Mouse (Mus musculus): ENCODE measurements around the gene Oaz2. TPM values are rescaled to one million over a fixed set of nuclear protein-coding genes. Genes with fewer than 3 reads are reported as not detected.

Gene Oaz2
- polyA plus RNA-seq, 1 experiment from 2014 or later = 210 TPM

DNA sequence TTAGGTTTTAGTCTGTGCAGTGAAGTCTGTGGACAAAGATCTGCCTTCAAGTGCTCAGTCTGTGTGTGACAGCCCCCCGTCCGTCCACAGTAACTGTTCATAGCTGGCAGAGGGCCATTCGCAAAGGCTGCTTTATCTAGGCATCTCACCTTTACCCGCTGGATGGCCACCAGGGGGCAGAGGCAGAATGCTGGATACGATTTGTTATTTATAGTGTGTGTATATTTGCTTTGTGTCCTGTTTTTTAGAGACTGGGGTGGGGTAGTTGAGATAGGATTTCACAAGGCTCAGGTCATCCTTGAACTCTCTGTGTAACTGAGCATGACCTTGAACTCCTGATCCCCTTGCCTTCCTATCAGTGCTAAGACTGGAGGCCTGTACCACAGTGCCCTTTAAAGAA is 1.8 kb upstream of the Oaz2 start:
- H3K27me3 ChIP-seq (ENCODE audit: control insufficient read depth, insufficient read depth, low read length) = no peaks in the 10 kb centered on the region
- no peak overlapping the region for H3K4me2 ChIP-seq (ENCODE audit: low read length)
- 9% methylated on average over 5 of the region's 5 CpGs for WGBS
- no peaks in the 10 kb centered on the region for H3K36me3 ChIP-seq (ENCODE audit: control insufficient read depth, insufficient read depth, low read length)
- no peak overlapping the region for H3K4me3 ChIP-seq (ENCODE audit: control insufficient read depth in 1 of 2, insufficient read depth in 1 of 2, low read depth in 1 of 2, low read length in 2 of 2)
- H3K4me1 ChIP-seq (ENCODE audit: control insufficient read depth in 2 of 2, insufficient read depth in 2 of 2, low read length in 2 of 2) = peaks cover under 1 to 6% of the 10 kb centered on the region in 2 experiments; a peak in 3 of 4 replicates
- no peak for ATAC-seq (ENCODE audit: insufficient number of reproducible peaks, insufficient read depth, low FRiP score, low read depth)
- 0 out of 2 replicates have a peak overlapping the region, but pooled peaks have one; percentile 0 for H3K9ac ChIP-seq (ENCODE audit: low read length)
- H3K9me3 ChIP-seq (ENCODE audit: control insufficient read depth, low read length) = no peaks in the 10 kb centered on the region
- no peak overlapping the region; a peak in 1 of 4 replicates for H3K27ac ChIP-seq (replicated peaks in 1 of 2; ENCODE audit: control insufficient read depth in 1 of 2, insufficient read depth in 1 of 2, low read depth in 2 of 2, low read length in 2 of 2)

DNA sequence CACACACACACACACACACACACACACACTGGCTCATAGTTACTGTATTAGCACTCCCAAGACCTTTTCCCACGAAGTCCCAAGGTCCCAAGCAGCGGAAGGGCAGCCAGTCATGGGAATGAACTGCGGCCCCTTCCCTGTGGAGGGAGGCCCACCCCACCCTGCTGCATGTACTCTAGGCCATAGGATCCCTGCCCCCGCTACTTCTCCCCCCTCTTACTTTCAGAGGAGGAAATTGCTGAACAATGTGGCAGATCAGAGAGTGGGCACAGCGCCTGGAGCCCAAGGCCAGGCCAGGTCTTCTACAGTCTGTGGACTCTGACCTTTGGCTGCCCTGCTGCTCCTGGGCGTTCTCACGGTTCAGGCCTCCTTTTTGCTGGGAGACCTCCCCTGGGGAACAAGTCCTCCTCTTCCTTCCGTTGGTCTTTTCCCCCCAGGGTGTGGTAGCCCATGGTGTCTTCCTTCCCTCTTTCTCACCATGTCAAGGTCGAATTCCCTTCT is 3.7 kb downstream of the Oaz2 start:
- H3K4me3 ChIP-seq (ENCODE audit: control insufficient read depth in 1 of 2, insufficient read depth in 1 of 2, low read depth in 1 of 2, low read length in 2 of 2) = no peak overlapping the region
- 41% methylated on average over 9 of the region's 9 CpGs for WGBS
- no peak; the same call in 1 of the 2 replicates for ATAC-seq (ENCODE audit: insufficient number of reproducible peaks, insufficient read depth, low FRiP score, low read depth)

DNA sequence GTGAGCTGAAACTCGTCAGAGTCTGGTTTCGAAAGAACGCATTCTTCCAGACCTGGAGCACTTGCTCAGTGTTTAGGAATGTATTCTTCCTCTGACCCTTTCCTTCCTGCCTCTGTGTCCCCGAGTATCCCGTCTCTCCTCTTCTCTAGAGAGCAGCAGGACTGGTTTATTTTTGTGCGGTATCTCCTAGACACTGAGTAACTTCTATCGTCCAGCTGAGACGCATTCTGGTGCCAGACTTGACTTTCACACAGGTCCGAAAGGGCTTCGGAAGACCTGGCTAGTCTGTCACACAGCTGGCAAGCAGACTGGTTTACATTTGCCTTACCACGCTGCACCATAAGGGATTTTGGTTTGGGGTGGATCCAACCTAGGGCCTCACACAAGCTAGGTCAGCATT is 5.2 kb downstream of the Oaz2 start:
- WGBS = 13% methylated on average over 11 of the region's 11 CpGs
- H3K4me2 ChIP-seq (ENCODE audit: low read length) = no peak overlapping the region

More for the DNA sequence above, 3.7 kb downstream of the Oaz2 start:
- Histone ChIP-seq H3K4me2 (ENCODE audit: low read length) (no peak overlapping the region), H3K4me1 (ENCODE audit: control insufficient read depth in 2 of 2, insufficient read depth in 2 of 2, low read length in 2 of 2) (peaks cover 17 to 25% of the 10 kb centered on the region in 2 experiments), H3K27me3 (ENCODE audit: control insufficient read depth, insufficient read depth, low read length) (no peaks in the 10 kb centered on the region), H3K9me3 (ENCODE audit: control insufficient read depth, low read length) (no peaks in the 10 kb centered on the region), H3K27ac (replicated peaks in 1 of 2; ENCODE audit: control insufficient read depth in 1 of 2, insufficient read depth in 1 of 2, low read depth in 2 of 2, low read length in 2 of 2) (peak overlapping the region; percentile 41 to 50), H3K9ac (ENCODE audit: low read length) (no peak overlapping the region), H3K36me3 (ENCODE audit: control insufficient read depth, insufficient read depth, low read length) (no peaks in the 10 kb centered on the region)

DNA sequence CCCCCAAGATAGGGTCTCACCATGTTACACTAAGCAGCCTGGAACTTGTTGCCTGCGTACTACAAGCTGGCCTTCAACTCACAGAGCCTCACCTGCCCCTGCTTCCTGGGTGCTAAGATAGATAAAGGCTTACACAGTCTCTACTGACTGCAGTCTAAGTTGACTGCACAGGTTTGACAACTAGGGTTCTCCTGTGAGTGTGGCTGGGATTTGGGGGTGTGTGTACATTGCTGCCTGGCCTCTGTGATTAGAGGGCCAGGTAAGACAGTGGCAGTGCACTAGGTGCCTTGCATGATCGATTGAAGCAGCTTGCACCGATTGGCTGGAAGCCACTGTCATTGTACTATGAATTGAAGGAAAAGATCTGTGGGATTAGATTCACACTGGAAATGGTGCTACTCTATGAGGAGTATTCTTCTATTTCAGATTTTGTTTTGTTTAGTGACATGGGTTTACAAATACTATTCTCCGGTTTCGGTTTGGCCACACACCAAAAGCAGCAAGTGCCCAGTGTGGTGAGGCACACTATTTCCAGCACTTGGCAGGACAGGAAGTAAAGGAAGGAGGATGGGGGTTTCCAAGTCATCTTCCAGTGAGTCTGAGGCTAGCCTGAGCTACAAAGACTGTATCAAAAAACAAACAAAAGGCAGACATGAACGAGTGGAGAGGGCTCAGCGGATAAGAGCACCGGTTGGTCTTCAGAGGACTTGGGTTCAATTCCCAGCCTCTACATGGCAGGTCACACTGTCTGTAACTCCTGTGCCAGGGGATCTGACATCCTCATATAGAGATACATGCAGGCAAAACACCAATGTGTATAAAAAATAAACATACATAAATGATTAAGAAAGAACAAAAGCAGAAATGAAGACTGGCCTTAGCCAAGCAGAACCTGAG is 7.9 kb downstream of the Oaz2 start:
- Histone ChIP-seq H3K36me3 (ENCODE audit: control insufficient read depth, insufficient read depth, low read length) (no peaks in the 10 kb centered on the region), H3K9me3 (ENCODE audit: control insufficient read depth, low read length) (no peaks in the 10 kb centered on the region), H3K27ac (replicated peaks in 1 of 2; ENCODE audit: control insufficient read depth in 1 of 2, insufficient read depth in 1 of 2, low read depth in 2 of 2, low read length in 2 of 2) (peak overlapping the region; percentile 3 to 76; a peak in 1 of 4 replicates), H3K27me3 (ENCODE audit: control insufficient read depth, insufficient read depth, low read length) (no peaks in the 10 kb centered on the region), H3K4me1 (ENCODE audit: control insufficient read depth in 2 of 2, insufficient read depth in 2 of 2, low read length in 2 of 2) (peaks cover 33 to 61% of the 10 kb centered on the region in 2 experiments), H3K4me3 (ENCODE audit: control insufficient read depth in 1 of 2, insufficient read depth in 1 of 2, low read depth in 1 of 2, low read length in 2 of 2) (peak overlapping the region; percentile 24 to 72; a peak in 3 of 4 replicates), H3K4me2 (ENCODE audit: low read length) (peak overlapping the region; percentile 64), H3K9ac (ENCODE audit: low read length) (peak overlapping the region; percentile 57)
- 50% methylated on average over 8 of the region's 8 CpGs for WGBS
- ATAC-seq (ENCODE audit: insufficient number of reproducible peaks, insufficient read depth, low FRiP score, low read depth) = peak; percentile 2; the same call in 1 of the 2 replicates

More for the DNA sequence above, 5.2 kb downstream of the Oaz2 start:
- no peak for ATAC-seq (ENCODE audit: insufficient number of reproducible peaks, insufficient read depth, low FRiP score, low read depth)
- Histone ChIP-seq H3K36me3 (ENCODE audit: control insufficient read depth, insufficient read depth, low read length) (no peaks in the 10 kb centered on the region), H3K4me3 (ENCODE audit: control insufficient read depth in 1 of 2, insufficient read depth in 1 of 2, low read depth in 1 of 2, low read length in 2 of 2) (no peak overlapping the region), H3K4me1 (ENCODE audit: control insufficient read depth in 2 of 2, insufficient read depth in 2 of 2, low read length in 2 of 2) (peaks cover 20 to 34% of the 10 kb centered on the region in 2 experiments), H3K27me3 (ENCODE audit: control insufficient read depth, insufficient read depth, low read length) (no peaks in the 10 kb centered on the region), H3K9me3 (ENCODE audit: control insufficient read depth, low read length) (no peaks in the 10 kb centered on the region), H3K9ac (ENCODE audit: low read length) (peak overlapping the region; percentile 54), H3K27ac (replicated peaks in 1 of 2; ENCODE audit: control insufficient read depth in 1 of 2, insufficient read depth in 1 of 2, low read depth in 2 of 2, low read length in 2 of 2) (peak overlapping the region; percentile 83 to 90)

DNA sequence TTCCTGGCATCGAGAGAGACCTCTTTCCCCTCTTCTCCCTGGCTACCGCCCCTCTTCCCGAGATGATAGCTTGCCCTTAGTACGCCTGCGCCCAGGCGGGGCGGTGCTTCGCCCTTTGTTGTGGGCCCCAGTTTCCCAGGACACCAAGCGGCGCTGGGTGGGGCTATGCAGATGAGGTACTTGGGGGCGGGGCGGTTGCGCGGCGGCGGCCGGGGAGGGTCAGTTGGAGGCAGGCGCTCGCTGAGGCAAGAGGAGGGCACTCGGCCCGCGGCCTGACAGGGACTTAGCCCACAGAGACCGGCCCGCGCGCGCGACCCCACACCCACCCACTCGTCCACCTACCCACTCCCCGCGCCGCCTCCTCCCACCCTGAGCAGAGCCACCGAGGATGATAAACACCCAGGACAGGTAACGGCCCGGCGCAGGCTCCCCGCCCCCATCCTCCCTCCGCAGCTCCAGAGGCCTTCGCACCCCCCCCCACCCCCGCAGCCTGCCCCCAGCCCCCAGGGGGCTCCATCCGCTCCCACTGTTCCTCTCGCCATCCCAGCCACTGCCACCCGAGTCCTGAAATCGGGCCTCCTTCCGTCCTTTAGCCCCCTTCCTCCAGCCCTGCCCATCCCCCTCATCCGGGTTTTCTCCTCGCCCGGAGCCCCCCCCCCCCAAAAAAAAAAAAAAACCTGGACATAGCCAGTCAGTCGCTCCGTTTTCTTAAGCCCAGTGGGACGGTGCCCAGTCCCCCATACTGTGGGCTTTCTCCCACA is 8.7 kb downstream of the Oaz2 start:
- Histone ChIP-seq H3K4me1 (ENCODE audit: control insufficient read depth in 2 of 2, insufficient read depth in 2 of 2, low read length in 2 of 2) (peaks cover 27 to 66% of the 10 kb centered on the region in 2 experiments), H3K9me3 (ENCODE audit: control insufficient read depth, low read length) (no peaks in the 10 kb centered on the region), H3K4me3 (ENCODE audit: control insufficient read depth in 1 of 2, insufficient read depth in 1 of 2, low read depth in 1 of 2, low read length in 2 of 2) (peak overlapping the region; percentile 60 to 72), H3K36me3 (ENCODE audit: control insufficient read depth, insufficient read depth, low read length) (no peaks in the 10 kb centered on the region), H3K27me3 (ENCODE audit: control insufficient read depth, insufficient read depth, low read length) (no peaks in the 10 kb centered on the region), H3K27ac (replicated peaks in 1 of 2; ENCODE audit: control insufficient read depth in 1 of 2, insufficient read depth in 1 of 2, low read depth in 2 of 2, low read length in 2 of 2) (peak overlapping the region; percentile 3 to 76), H3K4me2 (ENCODE audit: low read length) (peak overlapping the region; percentile 91), H3K9ac (ENCODE audit: low read length) (peak overlapping the region; percentile 87)
- peak; percentile 93 for ATAC-seq (ENCODE audit: insufficient number of reproducible peaks, insufficient read depth, low FRiP score, low read depth)
- 2% methylated on average over 38 of the region's 51 CpGs for WGBS

DNA sequence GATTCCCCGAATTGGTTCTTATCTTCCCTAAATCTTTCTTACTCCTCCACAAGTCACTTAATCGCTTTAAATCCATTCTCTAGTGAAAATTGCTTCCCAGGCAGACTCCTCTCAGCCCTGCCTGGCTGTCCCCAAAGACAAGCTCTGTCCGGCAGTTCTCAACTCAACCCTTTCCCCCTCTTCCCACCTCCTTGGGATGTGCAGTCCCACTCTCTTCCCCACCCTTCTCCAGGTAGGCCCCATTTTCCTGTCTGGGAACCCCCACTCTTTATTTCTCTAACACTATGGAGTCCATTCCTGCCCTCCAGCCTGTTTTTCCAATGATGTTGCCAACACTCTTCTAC is 9.3 kb downstream of the Oaz2 start:
- peaks cover 24 to 65% of the 10 kb centered on the region in 2 experiments for H3K4me1 ChIP-seq (ENCODE audit: control insufficient read depth in 2 of 2, insufficient read depth in 2 of 2, low read length in 2 of 2)
- ATAC-seq (ENCODE audit: insufficient number of reproducible peaks, insufficient read depth, low FRiP score, low read depth) = no peak
- no peaks in the 10 kb centered on the region for H3K9me3 ChIP-seq (ENCODE audit: control insufficient read depth, low read length)
- no peaks in the 10 kb centered on the region for H3K36me3 ChIP-seq (ENCODE audit: control insufficient read depth, insufficient read depth, low read length)
- H3K27me3 ChIP-seq (ENCODE audit: control insufficient read depth, insufficient read depth, low read length) = no peaks in the 10 kb centered on the region
- H3K9ac ChIP-seq (ENCODE audit: low read length) = peak overlapping the region; percentile 87
- peak overlapping the region; percentile 91 for H3K4me2 ChIP-seq (ENCODE audit: low read length)
- H3K4me3 ChIP-seq (ENCODE audit: control insufficient read depth in 1 of 2, insufficient read depth in 1 of 2, low read depth in 1 of 2, low read length in 2 of 2) = peak overlapping the region; percentile 60 to 72
- H3K27ac ChIP-seq (replicated peaks in 1 of 2; ENCODE audit: control insufficient read depth in 1 of 2, insufficient read depth in 1 of 2, low read depth in 2 of 2, low read length in 2 of 2) = peak overlapping the region; percentile 37 to 76
- WGBS = 4% methylated on average over 3 of the region's 3 CpGs

DNA sequence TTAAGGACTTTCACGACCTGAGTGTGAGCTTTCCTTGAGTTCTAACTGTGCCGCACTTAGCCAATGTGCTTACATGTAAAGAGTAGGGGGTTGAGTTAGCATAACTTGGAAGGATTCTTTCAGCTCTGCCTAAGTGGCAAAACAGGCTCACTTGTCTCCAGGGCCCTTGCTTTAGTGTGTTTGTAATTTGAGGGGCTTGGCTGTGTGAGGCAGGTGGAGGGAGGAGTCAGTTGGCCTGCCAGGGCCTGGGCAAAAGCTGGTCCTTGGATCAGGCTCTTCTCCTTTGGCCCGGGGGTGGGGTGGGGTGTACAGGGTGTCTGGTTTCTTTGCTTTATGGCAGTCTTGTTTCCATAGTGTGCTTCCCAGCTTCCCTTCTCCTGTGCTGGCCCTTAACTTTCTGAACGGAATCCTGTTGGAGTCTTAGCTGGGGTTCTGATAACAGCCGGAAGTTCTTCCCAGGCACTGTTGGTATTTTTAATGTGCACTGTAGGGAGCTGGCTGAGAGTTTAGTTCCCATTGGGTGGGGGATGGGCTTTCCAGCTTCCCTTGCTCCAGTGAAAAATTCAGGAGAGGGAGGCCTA is 11.5 kb downstream of the Oaz2 start:
- H3K27ac ChIP-seq (replicated peaks in 1 of 2; ENCODE audit: control insufficient read depth in 1 of 2, insufficient read depth in 1 of 2, low read depth in 2 of 2, low read length in 2 of 2) = peak overlapping the region; percentile 72 to 81
- WGBS = 6% methylated on average over 5 of the region's 5 CpGs
- H3K27me3 ChIP-seq (ENCODE audit: control insufficient read depth, insufficient read depth, low read length) = no peaks in the 10 kb centered on the region
- peaks cover 2% of the 10 kb centered on the region; the same call in 1 of the 2 replicates for H3K36me3 ChIP-seq (ENCODE audit: control insufficient read depth, insufficient read depth, low read length)
- H3K9ac ChIP-seq (ENCODE audit: low read length) = peak overlapping the region; percentile 48
- 0 out of 2 replicates have a peak, but pooled peaks have one; percentile 10 for ATAC-seq (ENCODE audit: insufficient number of reproducible peaks, insufficient read depth, low FRiP score, low read depth)
- peak overlapping the region; percentile 91 for H3K4me2 ChIP-seq (ENCODE audit: low read length)
- H3K4me3 ChIP-seq (ENCODE audit: control insufficient read depth in 1 of 2, insufficient read depth in 1 of 2, low read depth in 1 of 2, low read length in 2 of 2) = peak overlapping the region; percentile 17 to 72
- H3K4me1 ChIP-seq (ENCODE audit: control insufficient read depth in 2 of 2, insufficient read depth in 2 of 2, low read length in 2 of 2) = peaks cover 18 to 66% of the 10 kb centered on the region in 2 experiments
- no peaks in the 10 kb centered on the region for H3K9me3 ChIP-seq (ENCODE audit: control insufficient read depth, low read length)
